Mouse (Mus musculus) C2C12 (cell line): ENCODE data around the gene Fam20c.

Experiments
- CEBPB ChIP-seq: IDR thresholded peaks from one replicate; pipeline ENCODE4 v1.6.1; 2011; ENCODE audit warnings: low read depth, mild to moderate bottlenecking, control low read depth, moderate library complexity
- CTCF ChIP-seq: IDR thresholded peaks from one replicate; pipeline ENCODE4 v1.5.1; 2011; ENCODE audit not compliant: control insufficient read depth, insufficient read depth, insufficient read length
- FOSL1 ChIP-seq: IDR thresholded peaks from one replicate; pipeline ENCODE4 v1.8.0; 2011; ENCODE audit warnings: mild to moderate bottlenecking, low read length; ENCODE audit not compliant: poor library complexity, insufficient read depth, severe bottlenecking
- MAX ChIP-seq: IDR thresholded peaks from one replicate; pipeline ENCODE4 v1.6.1; 2011; ENCODE audit warnings: mild to moderate bottlenecking, control low read depth
- MYOD1 ChIP-seq: IDR thresholded peaks from one replicate; pipeline ENCODE4 v1.6.1; 2011; ENCODE audit warnings: low read depth; ENCODE audit not compliant: control insufficient read depth, insufficient read length
- MYOG ChIP-seq: IDR thresholded peaks from one replicate; pipeline ENCODE4 v1.6.1; 2011; ENCODE audit not compliant: control insufficient read depth, insufficient read length; ENCODE audit errors: extremely low read depth
- USF1 ChIP-seq: IDR thresholded peaks from one replicate; pipeline ENCODE4 v1.6.1; 2011; ENCODE audit warnings: low read depth, mild to moderate bottlenecking, control low read depth, moderate library complexity

GRCm38 (mm10) chr5:138820717-138821332, 66.5 kb downstream of the Fam20c start:
- no peak for TF ChIP-seq MAX
- no peak for TF ChIP-seq MYOD1
- no peak for TF ChIP-seq CTCF
- no peak for TF ChIP-seq FOSL1
- no peak for TF ChIP-seq MYOG
- no peak for TF ChIP-seq USF1
- TF ChIP-seq CEBPB: no peak
